Mouse (Mus musculus) c-Kit-positive CD71-positive TER-119-positive erythroid progenitor cells, embryonic 14.5 days (primary cell): Measurements from ENCODE around the gene Rbfox3.

Experiments used
- DNase-seq: peaks from one replicate; pipeline ENCODE4 v3.0.0-alpha.2; 2013; ENCODE audit warnings: low spot score

Gene Rbfox3

GRCm38 (mm10) chr11:118551705-118552104 lies 359.7 kb downstream of the Rbfox3 start:
- DNase-seq = no peak

GRCm38 (mm10) chr11:118550773-118551520 lies 360.4 kb downstream of the Rbfox3 start:
- DNase-seq = no peak

DNA sequence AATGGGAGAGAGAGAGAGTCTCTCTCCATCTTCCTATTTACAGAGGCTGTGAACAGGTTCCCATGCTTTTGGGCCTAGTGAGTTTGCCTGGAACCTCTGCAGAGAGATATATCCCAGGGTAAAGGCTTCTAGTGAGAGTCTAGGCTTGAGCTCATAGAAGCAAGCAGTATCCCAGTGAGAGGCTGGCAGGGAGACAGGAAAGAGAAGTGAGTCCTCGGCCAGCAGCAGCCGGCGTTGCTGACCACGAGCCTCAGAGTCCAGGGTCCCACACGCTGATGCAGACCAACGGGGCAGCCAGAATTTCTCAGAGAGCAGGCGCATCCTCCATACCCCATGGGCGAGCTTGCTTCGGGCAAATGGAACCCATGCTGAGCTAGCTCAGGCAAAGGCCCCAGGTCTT lies 363.2 kb downstream of the Rbfox3 start:
- DNase-seq = no peak

GRCm38 (mm10) chr11:118546269-118546668 lies 365.1 kb downstream of the Rbfox3 start:
- no peak for DNase-seq

- no peak for DNase-seq
Measured at GRCm38 (mm10) chr11:118545690-118546089, 365.7 kb downstream of the Rbfox3 start.

- DNase-seq = no peak
Measured at GRCm38 (mm10) chr11:118544564-118544963, 366.8 kb downstream of the Rbfox3 start.

DNA sequence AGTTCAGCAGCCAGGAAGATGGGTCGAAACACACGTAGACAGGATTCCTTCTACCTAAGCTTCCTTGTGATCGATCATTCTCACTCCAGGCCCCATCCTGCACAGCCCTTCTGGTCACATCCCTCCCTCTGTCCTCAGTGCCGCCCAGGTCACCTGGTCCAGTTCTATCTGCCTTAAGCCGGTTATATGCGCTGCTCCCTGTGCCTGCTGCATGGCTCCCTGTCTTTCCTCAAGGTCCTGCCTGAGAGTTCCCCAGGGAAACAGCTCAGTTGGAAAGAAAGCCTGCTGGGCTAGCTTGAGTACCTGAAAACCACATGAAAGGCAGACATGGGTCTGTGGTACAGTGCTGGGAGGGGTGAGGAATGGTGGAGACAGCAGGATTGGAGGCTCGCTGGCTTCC lies 368.5 kb downstream of the Rbfox3 start:
- no peak for DNase-seq

GRCm38 (mm10) chr11:118540411-118541026 lies 370.9 kb downstream of the Rbfox3 start:
- no peak for DNase-seq

DNA sequence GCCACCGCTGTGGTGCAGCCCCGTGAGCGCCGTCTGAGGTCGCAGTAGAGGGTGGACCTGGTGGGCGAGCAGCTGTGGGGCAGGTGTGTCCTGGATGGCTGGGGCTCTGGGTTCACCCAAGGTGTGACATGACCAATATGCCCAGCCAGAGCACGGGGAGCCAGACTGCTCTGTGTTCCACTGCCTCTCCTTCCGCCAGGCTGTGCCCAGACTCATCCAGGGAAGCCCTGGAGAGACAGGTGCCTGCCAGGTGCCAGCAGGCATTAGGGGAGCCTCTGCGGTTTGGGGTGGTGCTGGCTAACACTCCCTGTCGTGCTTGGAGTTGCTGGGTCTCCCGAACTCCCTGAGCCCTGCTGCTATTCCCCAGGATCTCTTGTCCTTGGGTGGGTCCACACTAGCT lies 373.4 kb downstream of the Rbfox3 start:
- no peak for DNase-seq

DNA sequence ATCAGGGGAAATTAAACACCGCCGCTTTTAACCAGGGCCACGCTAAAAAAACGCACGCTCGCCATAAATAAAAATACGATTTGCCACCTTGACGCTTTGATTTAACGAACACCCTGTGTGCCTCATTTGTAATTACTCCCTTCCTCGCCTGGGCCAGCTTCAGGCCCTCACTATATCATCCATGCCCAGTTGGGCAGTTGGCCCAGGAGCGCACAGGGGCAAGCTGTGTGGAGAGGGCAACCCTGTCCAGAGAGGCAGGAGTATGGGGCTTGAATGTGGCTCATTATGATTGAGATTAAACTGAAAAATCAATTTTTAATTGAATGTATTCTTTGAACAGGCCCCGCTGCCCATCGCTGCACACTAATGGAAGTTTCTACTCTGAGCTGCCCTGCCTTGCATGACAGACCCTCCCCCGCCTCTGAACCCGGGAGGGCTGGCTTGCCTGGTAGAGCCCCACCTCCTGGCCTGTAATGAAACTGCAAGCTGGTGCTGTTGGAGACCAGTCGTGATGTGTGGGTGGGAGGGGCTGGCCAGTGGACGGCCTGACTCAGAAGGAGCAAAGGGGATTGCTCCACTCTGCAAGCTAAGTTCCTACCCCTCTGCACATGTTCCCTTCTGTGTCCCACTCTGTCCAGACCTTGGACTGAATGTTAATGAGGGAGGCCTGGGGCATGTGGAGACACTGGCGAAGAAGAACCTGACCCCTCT lies 376.9 kb downstream of the Rbfox3 start:
- no peak for DNase-seq

GRCm38 (mm10) chr11:118530313-118530712 lies 381.1 kb downstream of the Rbfox3 start:
- DNase-seq = no peak

GRCm38 (mm10) chr11:118528761-118529160 lies 382.6 kb downstream of the Rbfox3 start:
- DNase-seq = no peak

- DNase-seq = no peak
Measured at GRCm38 (mm10) chr11:118525059-118525458, 386.3 kb downstream of the Rbfox3 start.

DNA sequence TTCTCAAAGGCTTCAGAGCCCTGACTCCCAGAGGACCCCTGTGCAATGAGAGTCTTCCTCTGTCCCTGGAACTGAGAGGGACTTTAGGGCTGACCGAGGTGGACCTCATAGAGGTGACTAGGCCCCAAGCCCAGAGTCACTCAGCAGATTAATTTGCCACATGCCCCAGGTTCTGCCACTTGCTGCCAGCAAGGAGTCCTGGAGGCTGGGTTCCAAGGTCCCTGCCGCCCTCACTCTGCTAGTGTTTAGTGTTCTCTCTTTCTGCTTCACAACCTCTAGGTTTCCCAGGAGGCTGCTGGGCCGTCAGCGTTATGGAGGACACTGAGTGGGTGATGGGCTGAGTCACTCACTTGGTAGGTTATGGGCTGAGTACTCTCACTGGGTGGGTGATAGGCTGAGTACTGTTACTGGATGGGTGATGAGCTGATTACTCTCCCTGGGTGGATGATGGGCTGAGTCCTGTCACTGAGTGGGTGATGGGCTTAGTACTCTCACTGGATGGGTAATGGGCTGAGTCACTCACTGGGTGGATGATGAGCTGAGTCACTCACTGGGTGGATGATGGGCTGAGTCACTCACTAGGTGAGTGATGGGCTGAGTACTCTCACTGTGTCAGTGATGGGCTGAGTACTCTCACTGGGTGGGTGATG lies 387.8 kb downstream of the Rbfox3 start:
- no peak for DNase-seq

GRCm38 (mm10) chr11:118520932-118521331 lies 390.5 kb downstream of the Rbfox3 start:
- DNase-seq = no peak

GRCm38 (mm10) chr11:118520251-118520650 lies 391.1 kb downstream of the Rbfox3 start:
- no peak for DNase-seq

DNA sequence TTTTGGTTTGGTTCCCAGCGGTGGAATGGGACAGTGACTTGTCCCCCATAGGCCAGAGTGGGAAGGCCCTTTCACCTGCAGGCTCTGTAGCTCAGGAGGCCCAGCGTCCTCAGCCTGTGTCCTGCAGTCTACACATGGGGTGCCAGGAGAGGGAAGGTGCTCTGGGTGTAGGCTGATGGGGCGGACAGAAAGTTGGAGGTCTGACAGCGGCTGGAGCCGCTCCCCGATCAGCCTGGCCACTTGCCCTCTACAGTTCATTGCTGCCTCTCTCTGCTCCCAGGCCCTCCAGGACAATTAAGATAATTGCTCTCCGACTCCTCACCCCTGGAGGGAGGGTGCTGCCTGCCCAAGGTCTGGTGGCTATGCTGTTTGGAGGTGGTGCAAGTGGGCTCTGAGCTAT lies 392.7 kb downstream of the Rbfox3 start:
- no peak for DNase-seq

DNA sequence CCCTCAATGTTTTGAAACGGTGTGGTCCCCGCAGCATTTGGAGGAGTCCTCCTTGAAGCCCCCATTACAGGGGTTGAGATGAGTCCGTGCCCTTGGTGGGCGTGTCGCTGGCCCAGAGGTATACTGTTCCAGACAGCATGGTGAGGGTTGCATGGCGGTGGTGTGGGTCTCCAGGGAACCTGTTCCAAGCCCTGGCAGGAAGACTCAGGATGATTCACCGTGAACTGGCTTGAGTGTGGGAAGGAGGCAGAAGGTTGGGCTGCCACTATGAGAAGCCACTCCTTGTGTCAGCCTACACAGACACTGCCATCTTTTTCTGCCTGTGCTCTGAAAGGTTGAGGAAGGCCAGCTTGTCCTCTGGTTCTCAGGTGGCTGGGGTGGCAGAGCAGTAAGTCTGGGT lies 393.5 kb downstream of the Rbfox3 start:
- no peak for DNase-seq

DNA sequence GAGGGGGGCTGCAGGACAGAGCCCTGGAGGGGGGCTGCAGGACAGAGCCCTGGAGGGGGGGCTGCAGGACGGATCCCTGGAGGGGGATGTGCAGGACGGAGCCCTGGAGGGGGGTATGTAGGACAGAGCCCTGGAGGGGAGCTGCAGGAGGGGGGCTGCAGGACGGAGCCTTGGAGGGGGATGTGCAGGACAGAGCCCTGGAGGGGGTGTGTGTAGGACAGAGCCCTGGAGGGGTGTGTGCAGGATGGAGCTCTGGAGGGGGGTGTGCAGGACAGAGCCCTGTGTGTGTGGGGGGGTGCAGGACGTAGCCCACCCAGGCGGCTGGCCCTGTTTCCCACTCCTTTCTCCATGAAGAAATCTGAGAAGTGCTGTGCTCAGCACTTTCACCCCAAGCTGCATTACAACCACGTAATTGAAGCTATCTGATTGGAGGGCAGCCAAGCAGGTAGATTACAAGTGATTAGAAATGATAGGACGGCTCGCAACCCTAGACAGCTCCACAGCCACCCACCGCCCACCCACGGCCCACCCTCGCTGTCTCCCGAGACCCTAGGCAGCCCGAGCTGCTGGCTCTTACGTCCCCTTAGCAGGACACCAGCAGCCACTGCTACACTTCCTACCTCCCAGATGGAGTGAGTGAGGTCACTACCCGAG lies 399.0 kb downstream of the Rbfox3 start:
- DNase-seq = no peak

DNA sequence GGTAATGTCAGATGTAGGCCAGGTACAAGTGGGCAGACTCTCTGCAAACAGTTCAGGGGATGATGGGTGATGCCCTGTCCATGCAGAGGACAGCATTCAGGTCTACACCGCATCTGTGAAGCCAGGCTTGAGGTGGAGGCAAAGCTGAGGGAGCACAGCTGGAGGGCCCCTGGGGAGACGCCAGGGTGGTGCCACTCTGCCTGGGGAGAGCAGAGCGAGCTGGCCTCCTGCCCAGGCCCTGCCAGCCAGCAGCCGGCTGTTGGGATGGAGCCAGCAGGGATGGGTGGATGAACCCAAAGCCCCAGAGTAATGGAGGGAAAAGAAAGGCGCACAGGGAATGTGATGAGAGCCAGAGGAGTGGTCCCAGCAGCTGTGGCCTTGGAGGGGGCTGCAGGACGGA lies 399.5 kb downstream of the Rbfox3 start:
- no peak for DNase-seq

- no peak for DNase-seq
Measured at GRCm38 (mm10) chr11:118508341-118508740, 403.1 kb downstream of the Rbfox3 start.

DNA sequence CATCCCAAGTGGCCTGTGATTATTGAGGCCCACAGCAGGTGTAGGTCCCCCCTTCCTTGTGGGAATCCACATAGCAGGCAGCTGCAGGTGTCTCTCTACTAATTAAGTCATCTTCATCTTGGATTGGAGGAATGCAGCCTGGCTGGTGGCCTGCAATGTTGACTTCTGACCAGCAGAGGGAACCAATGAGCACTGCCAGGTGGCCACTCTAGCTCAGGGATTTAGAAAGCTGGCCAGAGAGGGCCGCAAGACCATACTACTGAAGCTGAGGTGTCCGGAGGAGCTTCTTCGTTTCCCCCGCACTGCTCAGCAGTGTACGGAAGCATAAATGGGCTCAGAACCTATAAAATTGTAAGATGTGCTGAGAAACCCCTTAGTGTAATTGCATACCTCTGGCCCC lies 403.5 kb downstream of the Rbfox3 start:
- peak; percentile 48 for DNase-seq
